Mouse (Mus musculus) kidney, adult 11 months (tissue): ENCODE measurements at regions not wholly inside any gene's neighbourhood (a gene's known extent, or its start where the extent isn't known, plus 50 kb on each side); places are given as distances from the start of the nearest gene placed in this dataset.

Experiments used
- DNase-seq: peaks from one replicate; pipeline ENCODE4 v3.0.0; 2022

GRCm38 (mm10) chr4:81492811-81493210 lies 50.2 kb upstream of the Mpdz start:
- no peak for DNase-seq
